Mouse (Mus musculus) spleen, adult 2 months (tissue): ENCODE results near the gene Cspg4. TPM values are rescaled to one million over a fixed set of nuclear protein-coding genes. Genes with fewer than 3 reads are reported as not detected.

ENCODE experiments used
- DNase-seq, 2 experiments: peaks; one replicate each; pipeline versions ENCODE4 v3.0.0 to v3.0.0-alpha.2; 2012 to 2021; ENCODE audit warnings: low spot score in 2 of 2, low read depth in 1 of 2
- H3K27ac ChIP-seq: fragments of 200-500 bp; 2 replicates; pipeline ENCODE4 v1.5.1; 2012; ENCODE audit warnings: low read length, inconsistent platforms; ENCODE audit not compliant: insufficient read depth
- H3K27me3 ChIP-seq: fragments of 200-500 bp; 2 replicates; pipeline ENCODE4 v1.6.1; 2012; ENCODE audit warnings: mild to moderate bottlenecking, moderate library complexity, low read length, inconsistent platforms; ENCODE audit not compliant: control insufficient read depth, insufficient read depth
- H3K36me3 ChIP-seq: fragments of 200-500 bp; 2 replicates; pipeline ENCODE4 v1.6.1; 2012; ENCODE audit warnings: mild to moderate bottlenecking, low read length, inconsistent platforms; ENCODE audit not compliant: control insufficient read depth, insufficient read depth
- H3K4me1 ChIP-seq: fragments of 200-500 bp; 2 replicates; pipeline ENCODE4 v1.6.1; 2011; ENCODE audit warnings: inconsistent platforms; ENCODE audit not compliant: control insufficient read depth, insufficient read depth, insufficient read length
- H3K4me3 ChIP-seq: fragments of 200-500 bp; 2 replicates; pipeline ENCODE4 v1.5.1; 2011; ENCODE audit warnings: mild to moderate bottlenecking, inconsistent platforms; ENCODE audit not compliant: insufficient read depth, insufficient read length; ENCODE audit errors: extremely low read depth
- CTCF ChIP-seq: fragments of 200-500 bp; IDR thresholded peaks from 2 replicates; pipeline ENCODE4 v1.5.1; 2011; ENCODE audit warnings: mild to moderate bottlenecking, inconsistent platforms; ENCODE audit not compliant: insufficient read depth, insufficient read length, insufficient replicate concordance; ENCODE audit errors: extremely low read depth
- POLR2A ChIP-seq: fragments of 200-500 bp; IDR thresholded peaks from 2 replicates; pipeline ENCODE4 v1.6.1; 2011; ENCODE audit warnings: low read depth, low read length, inconsistent platforms
- WGBS: fragments of 180-500 bp; shearing (Covaris S2); methylation state at CpG from one replicate; pipeline ENCODE4 v1.1.7; 2018; 5-methylcytosine and 5-hydroxymethylcytosine counted together
- polyA plus RNA-seq: library from polyadenylated mRNA; depleted of rRNA; stranded (reverse); fragments of >200 nt; gene quantifications from 2 replicates; pipeline ENCODE4 v1.2.3, GENCODE M21; 2012

Gene Cspg4
- polyA plus RNA-seq, 1 experiment, result 1.3 TPM

- H3K4me1 ChIP-seq, result no peaks in the 10 kb centered on the region
- H3K27me3 ChIP-seq, result no peaks in the 10 kb centered on the region
Observed at GRCm38 (mm10) chr9:56913991-56914390, 49.2 kb downstream of the Cspg4 start.

GRCm38 (mm10) chr9:56915116-56915515, 50.3 kb downstream of the Cspg4 start:
- Histone ChIP-seq H3K36me3 (no peaks in the 10 kb centered on the region), H3K27ac (no peak overlapping the region), H3K4me1 (no peaks in the 10 kb centered on the region), H3K27me3 (no peaks in the 10 kb centered on the region), H3K4me3 (no peak overlapping the region)
- 68% methylated on average over 1 of the region's 1 CpGs for WGBS
- TF ChIP-seq POLR2A, result no peak
- no peak for TF ChIP-seq CTCF
- no peak for DNase-seq

More at GRCm38 (mm10) chr9:56913991-56914390, 49.2 kb downstream of the Cspg4 start:
- H3K27ac ChIP-seq, result no peak overlapping the region
- no peak for DNase-seq
- 90% methylated on average over 9 of the region's 9 CpGs for WGBS
- H3K36me3 ChIP-seq, result no peaks in the 10 kb centered on the region
- no peak overlapping the region for H3K4me3 ChIP-seq
- TF ChIP-seq CTCF (no peak), POLR2A (no peak)

GRCm38 (mm10) chr9:56915695-56916410, 51.0 kb downstream of the Cspg4 start:
- H3K36me3 ChIP-seq, result no peaks in the 10 kb centered on the region
- H3K27me3 ChIP-seq, result no peaks in the 10 kb centered on the region
- DNase-seq, result no peak
- no peaks in the 10 kb centered on the region for H3K4me1 ChIP-seq
- TF ChIP-seq POLR2A, result no peak
- WGBS, result 83% methylated on average over 5 of the region's 5 CpGs
- no peak overlapping the region for H3K4me3 ChIP-seq
- no peak overlapping the region for H3K27ac ChIP-seq

- 91% methylated on average over 2 of the region's 2 CpGs for WGBS
- DNase-seq, result no peak
- H3K4me1 ChIP-seq, result no peaks in the 10 kb centered on the region
- H3K27ac ChIP-seq, result no peak overlapping the region
- H3K36me3 ChIP-seq, result no peaks in the 10 kb centered on the region
- no peaks in the 10 kb centered on the region for H3K27me3 ChIP-seq
- no peak overlapping the region for H3K4me3 ChIP-seq
- TF ChIP-seq CTCF, result no peak
- no peak for TF ChIP-seq POLR2A
Observed at GRCm38 (mm10) chr9:56917131-56917530, 52.3 kb downstream of the Cspg4 start.

GRCm38 (mm10) chr9:56918466-56918865, 53.6 kb downstream of the Cspg4 start:
- no peak for TF ChIP-seq CTCF
- TF ChIP-seq POLR2A, result no peak
- Histone ChIP-seq H3K36me3 (no peaks in the 10 kb centered on the region), H3K4me1 (no peaks in the 10 kb centered on the region), H3K27ac (no peak overlapping the region), H3K4me3 (no peak overlapping the region), H3K27me3 (no peaks in the 10 kb centered on the region)
- WGBS, result 93% methylated on average over 13 of the region's 13 CpGs
- DNase-seq, result no peak

GRCm38 (mm10) chr9:56922746-56923145, 57.9 kb downstream of the Cspg4 start:
- no peaks in the 10 kb centered on the region for H3K4me1 ChIP-seq
- WGBS, result 87% methylated on average over 4 of the region's 4 CpGs

More at GRCm38 (mm10) chr9:56922746-56923145, 57.9 kb downstream of the Cspg4 start:
- no peak overlapping the region for H3K27ac ChIP-seq
- H3K27me3 ChIP-seq, result no peaks in the 10 kb centered on the region
- TF ChIP-seq POLR2A (no peak), CTCF (no peak)
- DNase-seq, result no peak
- H3K4me3 ChIP-seq, result no peak overlapping the region
- no peaks in the 10 kb centered on the region for H3K36me3 ChIP-seq
